Mouse (Mus musculus) gastrocnemius, adult 2 months (tissue): ENCODE measurements at regions not wholly inside any gene's neighbourhood (a gene's known extent, or its start where the extent isn't known, plus 50 kb on each side); places are given as distances from the start of the nearest gene placed in this dataset.

Source experiments
- DNase-seq: peaks from one replicate; pipeline ENCODE4 v3.0.0; 2022
- H3K27ac ChIP-seq: fragments of 200-600 bp; 2 replicates; pipeline ENCODE4 v1.8.1; 2022; ENCODE audit warnings: mild to moderate bottlenecking
- H3K4me3 ChIP-seq: fragments of 200-600 bp; 2 replicates; pipeline ENCODE4 v1.8.1; 2022; ENCODE audit warnings: mild to moderate bottlenecking, moderate library complexity
- CTCF ChIP-seq: fragments of 200-600 bp; IDR thresholded peaks from 2 replicates; pipeline ENCODE4 v1.8.1; 2022; ENCODE audit warnings: antibody characterized with exemption, mild to moderate bottlenecking, moderate library complexity
- intact Hi-C: fragments of 180-260 bp; cut with DNase I; formaldehyde crosslinking; loops from one replicate; pipeline ENCODE4 v1.15.1; 2025

GRCm38 (mm10) chr17:4425342-4425741 lies 568.8 kb upstream of the Arid1b start:
- no peak for DNase-seq
- TF ChIP-seq CTCF: no peak
- Histone ChIP-seq H3K27ac (no peak overlapping the region), H3K4me3 (no peak overlapping the region)
- intact Hi-C loops: no loop called here

GRCm38 (mm10) chr17:4429036-4429435 lies 565.1 kb upstream of the Arid1b start:
- Histone ChIP-seq H3K4me3 (no peak overlapping the region), H3K27ac (no peak overlapping the region)
- TF ChIP-seq CTCF: no peak
- intact Hi-C loops: no loop called here
- DNase-seq: no peak

- no peak for TF ChIP-seq CTCF
- no peak overlapping the region for H3K27ac ChIP-seq
- intact Hi-C loops: no loop called here
- no peak overlapping the region for H3K4me3 ChIP-seq
- no peak for DNase-seq
Observed at GRCm38 (mm10) chr17:4445606-4446005, 548.5 kb upstream of the Arid1b start.

- TF ChIP-seq CTCF: no peak
- intact Hi-C loops: no loop called here
- Histone ChIP-seq H3K27ac (no peak overlapping the region), H3K4me3 (no peak overlapping the region)
- no peak for DNase-seq
Observed at GRCm38 (mm10) chr17:4457491-4457890, 536.6 kb upstream of the Arid1b start.

- H3K4me3 ChIP-seq: no peak overlapping the region
- no peak for DNase-seq
- TF ChIP-seq CTCF: no peak
- no peak overlapping the region for H3K27ac ChIP-seq
- intact Hi-C loops: no loop called here
Observed at GRCm38 (mm10) chr17:4461541-4461940, 532.6 kb upstream of the Arid1b start.

GRCm38 (mm10) chr17:4464286-4464880 lies 529.7 kb upstream of the Arid1b start:
- no peak for TF ChIP-seq CTCF
- intact Hi-C loops: no loop called here
- no peak for DNase-seq

GRCm38 (mm10) chr17:4465741-4466140 lies 528.4 kb upstream of the Arid1b start:
- intact Hi-C loops: no loop called here
- TF ChIP-seq CTCF: no peak
- Histone ChIP-seq H3K4me3 (no peak overlapping the region), H3K27ac (no peak overlapping the region)
- DNase-seq: no peak

More at GRCm38 (mm10) chr17:4464286-4464880, 529.7 kb upstream of the Arid1b start:
- Histone ChIP-seq H3K27ac (no peak overlapping the region), H3K4me3 (no peak overlapping the region)

- DNase-seq: no peak
- H3K4me3 ChIP-seq: no peak overlapping the region
- TF ChIP-seq CTCF: no peak
- H3K27ac ChIP-seq: no peak overlapping the region
- intact Hi-C loops: no loop called here
Observed at GRCm38 (mm10) chr17:4472412-4472811, 521.7 kb upstream of the Arid1b start.

GRCm38 (mm10) chr17:4474350-4474749 lies 519.8 kb upstream of the Arid1b start:
- DNase-seq: no peak
- no peak overlapping the region for H3K4me3 ChIP-seq
- intact Hi-C loops: no loop called here
- no peak overlapping the region for H3K27ac ChIP-seq
- TF ChIP-seq CTCF: no peak

GRCm38 (mm10) chr17:4475665-4476064 lies 518.5 kb upstream of the Arid1b start:
- Histone ChIP-seq H3K27ac (no peak overlapping the region), H3K4me3 (no peak overlapping the region)
- DNase-seq: no peak
- no peak for TF ChIP-seq CTCF
- intact Hi-C loops: no loop called here

GRCm38 (mm10) chr17:4494392-4494791 lies 499.7 kb upstream of the Arid1b start:
- TF ChIP-seq CTCF: no peak
- Histone ChIP-seq H3K4me3 (no peak overlapping the region), H3K27ac (no peak overlapping the region)
- intact Hi-C loops: no loop called here
- DNase-seq: no peak

- intact Hi-C loops: no loop called here
- no peak for TF ChIP-seq CTCF
- DNase-seq: no peak
- H3K27ac ChIP-seq: no peak overlapping the region
- no peak overlapping the region for H3K4me3 ChIP-seq
Observed at GRCm38 (mm10) chr17:4500504-4500903, 493.6 kb upstream of the Arid1b start.

- intact Hi-C loops: no loop called here
- DNase-seq: no peak
- TF ChIP-seq CTCF: no peak
- Histone ChIP-seq H3K4me3 (no peak overlapping the region), H3K27ac (no peak overlapping the region)
Observed at GRCm38 (mm10) chr17:4501029-4501428, 493.1 kb upstream of the Arid1b start.

- Histone ChIP-seq H3K4me3 (no peak overlapping the region), H3K27ac (no peak overlapping the region)
- no peak for TF ChIP-seq CTCF
- intact Hi-C loops: no loop called here
- no peak for DNase-seq
Observed at GRCm38 (mm10) chr17:4504951-4505350, 489.2 kb upstream of the Arid1b start.
